Mouse (Mus musculus) forebrain, embryonic 13.5 days (tissue): ENCODE measurements around the gene Zc3hav1. TPM values are rescaled to one million over a fixed set of nuclear protein-coding genes. Genes with fewer than 3 reads are reported as not detected.

Experiments used
- ATAC-seq: fragments of 200-750 bp; cut with Nextera tagmentation; 2 replicates; pipeline ENCODE4 v1.8.0; 2017
- H3K27ac ChIP-seq: fragments of 300-500 bp; sonication (generic); 2 replicates; pipeline ENCODE4 v1.5.1; 2015; ENCODE audit warnings: inconsistent platforms, mild to moderate bottlenecking, moderate library complexity
- H3K27me3 ChIP-seq: fragments of 300-500 bp; sonication (generic); 2 replicates; pipeline ENCODE4 v1.6.1; 2015; ENCODE audit warnings: mild to moderate bottlenecking, inconsistent platforms
- H3K36me3 ChIP-seq: fragments of 300-500 bp; sonication (generic); 2 replicates; pipeline ENCODE4 v1.6.1; 2015; ENCODE audit warnings: mild to moderate bottlenecking, inconsistent platforms; ENCODE audit not compliant: poor library complexity, severe bottlenecking
- H3K4me1 ChIP-seq: fragments of 300-500 bp; sonication (generic); 2 replicates; pipeline ENCODE4 v1.6.1; 2015; ENCODE audit warnings: inconsistent platforms
- H3K4me2 ChIP-seq: fragments of 300-500 bp; sonication (generic); 2 replicates; pipeline ENCODE4 v1.6.1; 2015; ENCODE audit warnings: inconsistent platforms, mild to moderate bottlenecking, moderate library complexity
- H3K4me3 ChIP-seq: fragments of 300-500 bp; sonication (generic); 2 replicates; pipeline ENCODE4 v1.5.1; 2015; ENCODE audit warnings: mild to moderate bottlenecking, inconsistent platforms
- H3K9ac ChIP-seq: fragments of 300-500 bp; sonication (generic); 2 replicates; pipeline ENCODE4 v1.6.1; 2015; ENCODE audit warnings: mild to moderate bottlenecking, inconsistent platforms
- H3K9me3 ChIP-seq: fragments of 300-500 bp; sonication (generic); replicated peaks from 2 replicates; pipeline ENCODE4 v1.6.1; 2016; ENCODE audit warnings: inconsistent platforms
- WGBS: fragments of 180-500 bp; shearing (Covaris S2); methylation state at CpG from one replicate; pipeline ENCODE4 v1.1.7; 2015; 5-methylcytosine and 5-hydroxymethylcytosine counted together
- polyA plus RNA-seq: library from polyadenylated mRNA; unstranded; fragments of >200 nt; fragmentation: Nextera tagmentation; extraction: Ambion mirVana; gene quantifications from 2 replicates; pipeline ENCODE4 v1.2.1, GENCODE M21; 2015

Zc3hav1 gene
- polyA plus RNA-seq, 1 experiment from 2014 or later: 0.75 TPM

- Histone ChIP-seq H3K27ac (no peak overlapping the region), H3K27me3 (no peaks in the 10 kb centered on the region), H3K4me1 (no peaks in the 10 kb centered on the region), H3K9ac (no peak overlapping the region), H3K4me2 (no peak overlapping the region), H3K36me3 (no peaks in the 10 kb centered on the region), H3K4me3 (no peak overlapping the region), H3K9me3 (no peaks in the 10 kb centered on the region)
- 95% methylated on average over 9 of the region's 9 CpGs for WGBS
- no peak for ATAC-seq
Observed at GRCm38 (mm10) chr6:38320621-38321020, 33.8 kb downstream of the Zc3hav1 start.

- ATAC-seq: no peak
- Histone ChIP-seq H3K36me3 (no peaks in the 10 kb centered on the region), H3K9me3 (no peaks in the 10 kb centered on the region), H3K27ac (no peak overlapping the region), H3K9ac (no peak overlapping the region), H3K27me3 (no peaks in the 10 kb centered on the region), H3K4me1 (no peaks in the 10 kb centered on the region), H3K4me2 (no peak overlapping the region), H3K4me3 (no peak overlapping the region)
- WGBS: 92% methylated on average over 4 of the region's 4 CpGs
Observed at GRCm38 (mm10) chr6:38316050-38316449, 38.4 kb downstream of the Zc3hav1 start.

GRCm38 (mm10) chr6:38309741-38310140, 44.7 kb downstream of the Zc3hav1 start:
- no peaks in the 10 kb centered on the region for H3K27me3 ChIP-seq
- H3K4me2 ChIP-seq: no peak overlapping the region
- no peak overlapping the region for H3K27ac ChIP-seq
- H3K4me3 ChIP-seq: no peak overlapping the region
- no peak overlapping the region for H3K9ac ChIP-seq
- no peak for ATAC-seq
- peaks cover 3% of the 10 kb centered on the region; the same call in 1 of the 2 replicates for H3K9me3 ChIP-seq
- H3K4me1 ChIP-seq: no peaks in the 10 kb centered on the region
- no peaks in the 10 kb centered on the region for H3K36me3 ChIP-seq

- Histone ChIP-seq H3K9me3 (peaks cover 9% of the 10 kb centered on the region), H3K4me3 (no peak overlapping the region), H3K4me1 (no peaks in the 10 kb centered on the region), H3K27ac (no peak overlapping the region), H3K27me3 (no peaks in the 10 kb centered on the region), H3K4me2 (no peak overlapping the region), H3K9ac (no peak overlapping the region), H3K36me3 (0 out of 2 replicates have a peak, but pooled peaks cover 4% of the 10 kb centered on the region)
- ATAC-seq: no peak
- 76% methylated on average over 3 of the region's 3 CpGs for WGBS
Observed at GRCm38 (mm10) chr6:38304981-38305380, 49.4 kb downstream of the Zc3hav1 start.

- H3K4me3 ChIP-seq: peak within 1 kb of the TSS; percentile 83
- WGBS: under 1% methylated on average over 59 of the region's 70 CpGs
- peaks cover 27% of the 10 kb centered on the region for H3K36me3 ChIP-seq
- peak within 1 kb of the TSS; percentile 68 for H3K4me2 ChIP-seq
- no peaks in the 10 kb centered on the region for H3K27me3 ChIP-seq
- peak within 1 kb of the TSS; percentile 96 for H3K9ac ChIP-seq
- H3K27ac ChIP-seq: peak within 1 kb of the TSS; percentile 89
- H3K9me3 ChIP-seq: no peaks in the 10 kb centered on the region
- H3K4me1 ChIP-seq: peaks cover 12% of the 10 kb centered on the region
- peak; percentile 97 for ATAC-seq
Observed at GRCm38 (mm10) chr6:38298761-38299401, 55.5 kb downstream of the Zc3hav1 start, which contains the start of gene Zc3hav1l. Zc3hav1l (minus strand) TSS chr6:38299259.

- Histone ChIP-seq H3K9ac (peak overlapping the region; percentile 96), H3K4me2 (peak overlapping the region; percentile 68), H3K4me1 (peaks cover 12% of the 10 kb centered on the region), H3K4me3 (peak overlapping the region; percentile 83), H3K27me3 (no peaks in the 10 kb centered on the region), H3K9me3 (no peaks in the 10 kb centered on the region), H3K27ac (peak overlapping the region; percentile 89), H3K36me3 (peaks cover 29% of the 10 kb centered on the region)
- under 1% methylated on average over 10 of the region's 10 CpGs for WGBS
- peak; percentile 39 for ATAC-seq
Observed at GRCm38 (mm10) chr6:38298246-38298635, 56.2 kb downstream of the Zc3hav1 start.

GRCm38 (mm10) chr6:38297580-38298245, 56.7 kb downstream of the Zc3hav1 start:
- no peak for ATAC-seq
- H3K9me3 ChIP-seq: no peaks in the 10 kb centered on the region
- peak overlapping the region; percentile 68 for H3K4me2 ChIP-seq
- no peaks in the 10 kb centered on the region for H3K27me3 ChIP-seq
- peak overlapping the region; percentile 83 for H3K4me3 ChIP-seq
- peaks cover 15% of the 10 kb centered on the region for H3K4me1 ChIP-seq
- peak overlapping the region; percentile 96 for H3K9ac ChIP-seq
- peak overlapping the region; percentile 89 for H3K27ac ChIP-seq
- H3K36me3 ChIP-seq: peaks cover 29% of the 10 kb centered on the region
- WGBS: 46% methylated on average over 12 of the region's 12 CpGs

GRCm38 (mm10) chr6:38293708-38294107, 60.7 kb downstream of the Zc3hav1 start:
- 45% methylated on average over 3 of the region's 3 CpGs for WGBS
- H3K36me3 ChIP-seq: peaks cover 59% of the 10 kb centered on the region
- H3K9me3 ChIP-seq: no peaks in the 10 kb centered on the region
- no peak overlapping the region for H3K4me3 ChIP-seq
- H3K4me2 ChIP-seq: no peak overlapping the region
- H3K27ac ChIP-seq: no peak overlapping the region
- ATAC-seq: no peak
- no peak overlapping the region for H3K9ac ChIP-seq
- peaks cover 5% of the 10 kb centered on the region; the same call in 1 of the 2 replicates for H3K27me3 ChIP-seq
- peaks cover 11% of the 10 kb centered on the region for H3K4me1 ChIP-seq

- H3K4me1 ChIP-seq: peaks cover 8% of the 10 kb centered on the region
- H3K36me3 ChIP-seq: peaks cover 65% of the 10 kb centered on the region
- ATAC-seq: no peak; the same call in 1 of the 2 replicates
- H3K9ac ChIP-seq: 0 out of 2 replicates have a peak overlapping the region, but pooled peaks have one; percentile 0
- H3K27ac ChIP-seq: no peak overlapping the region
- WGBS: 14% methylated on average over 11 of the region's 11 CpGs
- H3K27me3 ChIP-seq: peaks cover 5% of the 10 kb centered on the region; the same call in 1 of the 2 replicates
- no peaks in the 10 kb centered on the region for H3K9me3 ChIP-seq
- H3K4me3 ChIP-seq: no peak overlapping the region
- H3K4me2 ChIP-seq: no peak overlapping the region
Observed at GRCm38 (mm10) chr6:38292871-38293646, 61.3 kb downstream of the Zc3hav1 start.

GRCm38 (mm10) chr6:38284422-38284821, 70.0 kb downstream of the Zc3hav1 start:
- Histone ChIP-seq H3K4me2 (no peak overlapping the region), H3K4me3 (no peak overlapping the region), H3K36me3 (peaks cover 42% of the 10 kb centered on the region), H3K4me1 (no peaks in the 10 kb centered on the region), H3K27me3 (no peaks in the 10 kb centered on the region), H3K9me3 (peaks cover 9% of the 10 kb centered on the region), H3K27ac (no peak overlapping the region), H3K9ac (no peak overlapping the region)
- WGBS: 97% methylated on average over 19 of the region's 19 CpGs
- ATAC-seq: no peak

GRCm38 (mm10) chr6:38264466-38264865, 89.9 kb downstream of the Zc3hav1 start:
- no peak for ATAC-seq
- 76% methylated on average over 7 of the region's 7 CpGs for WGBS

More at GRCm38 (mm10) chr6:38264466-38264865, 89.9 kb downstream of the Zc3hav1 start:
- Histone ChIP-seq H3K4me1 (no peaks in the 10 kb centered on the region), H3K27me3 (no peaks in the 10 kb centered on the region), H3K9me3 (no peaks in the 10 kb centered on the region), H3K4me2 (no peak overlapping the region), H3K36me3 (no peaks in the 10 kb centered on the region), H3K4me3 (no peak overlapping the region), H3K9ac (no peak overlapping the region), H3K27ac (no peak overlapping the region)
